Comparison of ENCODE assay signal across 9 mouse cellular contexts in genomic region chr8:109551663-109552062, GRCm38 (mm10). TPM values are rescaled to one million over a fixed set of nuclear protein-coding genes. Genes with fewer than 3 reads are reported as not detected.
A peak's percentile ranks its signal among the peaks of the same experiment; 100 is the strongest.
DNase-seq lines count a peak whose midpoint lies in the region; ATAC-seq and TF ChIP-seq lines count a peak whose summit lies in the region.
"Had no signal": no experiment of that assay in that cellular context is flagged by ENCODE, and none has a peak within 500 bp of the region (broad histone marks: within the 10 kb centered on the region; RNA-seq: fewer than 3 reads in every experiment).

No protein-coding gene starts in this region.

- no peaks in the 10 kb centered on the region for H3K9me3 ChIP-seq in forebrain, embryonic 10.5 days
- H3K9me3 ChIP-seq in forebrain, embryonic 16.5 days (ENCODE audit: control insufficient read depth, low read length) = no peaks in the 10 kb centered on the region
- no peaks in the 10 kb centered on the region for H3K9me3 ChIP-seq in liver, embryonic 11.5 days (ENCODE audit: control insufficient read depth, low read length)
- no peaks in the 10 kb centered on the region for H3K9me3 ChIP-seq in hindbrain, embryonic 12.5 days (replicated peaks)
- H3K9me3 ChIP-seq: neural tube, embryonic 13.5 days had no signal

- H3K4me1 ChIP-seq in forebrain, embryonic 10.5 days = no peaks in the 10 kb centered on the region
- no peaks in the 10 kb centered on the region for H3K4me1 ChIP-seq in forebrain, embryonic 16.5 days (replicated peaks; ENCODE audit: control insufficient read depth, insufficient read depth, low read length)
- no peaks in the 10 kb centered on the region for H3K4me1 ChIP-seq in liver, adult 2 months (ENCODE audit: control insufficient read depth, insufficient read depth, low read length)
- no peaks in the 10 kb centered on the region for H3K4me1 ChIP-seq in liver, embryonic 11.5 days (replicated peaks; ENCODE audit: control insufficient read depth, insufficient read depth, low read length)
- no peaks in the 10 kb centered on the region for H3K4me1 ChIP-seq in hindbrain, embryonic 12.5 days
- H3K4me1 ChIP-seq: neural tube, embryonic 13.5 days had no signal

- no peak for ATAC-seq in forebrain, embryonic 16.5 days
- no peak for ATAC-seq in liver, embryonic 11.5 days (replicated peaks; ENCODE audit: low FRiP score)
- no peak for ATAC-seq in hindbrain, embryonic 12.5 days (ENCODE audit: low FRiP score)

- H3K4me2 ChIP-seq in forebrain, embryonic 16.5 days (ENCODE audit: low read length) = no peak overlapping the region
- no peak overlapping the region for H3K4me2 ChIP-seq in liver, embryonic 11.5 days
- no peak overlapping the region for H3K4me2 ChIP-seq in hindbrain, embryonic 12.5 days (replicated peaks)
- H3K4me2 ChIP-seq: neural tube, embryonic 13.5 days had no signal

- no peaks in the 10 kb centered on the region for H3K79me2 ChIP-seq in liver, adult 2 months (ENCODE audit: control insufficient read depth, insufficient read depth, low read length)

- no peak overlapping the region for H3K4me3 ChIP-seq in forebrain, embryonic 10.5 days
- no peak overlapping the region for H3K4me3 ChIP-seq in forebrain, embryonic 16.5 days (replicated peaks; ENCODE audit: low read length)
- H3K4me3 ChIP-seq in liver, adult 2 months (ENCODE audit: insufficient read depth, low read depth, low read length) = no peak overlapping the region
- no peak overlapping the region for H3K4me3 ChIP-seq in liver, embryonic 11.5 days (ENCODE audit: low read depth, low read length)
- no peak overlapping the region for H3K4me3 ChIP-seq in hindbrain, embryonic 12.5 days
- H3K4me3 ChIP-seq: neural tube, embryonic 13.5 days had no signal

- peak; percentile 70 for TF ChIP-seq CTCF in liver, adult 2 months (IDR thresholded peaks at IDR 0.05; ENCODE audit: low read depth, low read length)

- intact Hi-C loops in left cerebral cortex, postnatal 36 days (cut with DNase I) = no loop called here

- H3K36me3 ChIP-seq in forebrain, embryonic 10.5 days (replicated peaks) = peaks cover 100% of the 10 kb centered on the region
- H3K36me3 ChIP-seq in forebrain, embryonic 16.5 days (ENCODE audit: control insufficient read depth, insufficient read depth) = peaks cover 80% of the 10 kb centered on the region
- H3K36me3 ChIP-seq in liver, adult 2 months (ENCODE audit: control insufficient read depth, insufficient read depth, low read length) = peaks cover 36% of the 10 kb centered on the region
- peaks cover 74% of the 10 kb centered on the region for H3K36me3 ChIP-seq in liver, embryonic 11.5 days (ENCODE audit: control insufficient read depth, insufficient read depth, low read length)
- H3K36me3 ChIP-seq in hindbrain, embryonic 12.5 days = peaks cover 99% of the 10 kb centered on the region

- no peak overlapping the region for H3K27ac ChIP-seq in forebrain, embryonic 10.5 days
- no peak overlapping the region for H3K27ac ChIP-seq in forebrain, embryonic 16.5 days (ENCODE audit: low read length)
- H3K27ac ChIP-seq in liver, adult 2 months (replicated peaks; ENCODE audit: insufficient read depth, low read depth, low read length) = no peak overlapping the region
- no peak overlapping the region for H3K27ac ChIP-seq in liver, embryonic 11.5 days (ENCODE audit: low read depth, low read length)
- H3K27ac ChIP-seq in hindbrain, embryonic 12.5 days = no peak overlapping the region
- H3K27ac ChIP-seq: neural tube, embryonic 13.5 days had no signal

- no peak for TF ChIP-seq POLR2A in liver, adult 2 months (IDR thresholded peaks at IDR 0.05; ENCODE audit: extremely low read depth, insufficient read depth, low read length)

- H3K27me3 ChIP-seq in forebrain, embryonic 10.5 days (ENCODE audit: poor library complexity, severe bottlenecking) = no peaks in the 10 kb centered on the region
- no peaks in the 10 kb centered on the region for H3K27me3 ChIP-seq in forebrain, embryonic 16.5 days (replicated peaks; ENCODE audit: control insufficient read depth, insufficient read depth, low read length)
- no peaks in the 10 kb centered on the region for H3K27me3 ChIP-seq in liver, adult 2 months (ENCODE audit: control insufficient read depth, insufficient read depth, low read length)
- H3K27me3 ChIP-seq in liver, embryonic 11.5 days (replicated peaks; ENCODE audit: control insufficient read depth, insufficient read depth, low read length) = no peaks in the 10 kb centered on the region
- H3K27me3 ChIP-seq in hindbrain, embryonic 12.5 days = no peaks in the 10 kb centered on the region
- H3K27me3 ChIP-seq: neural tube, embryonic 13.5 days had no signal

- DNase-seq in forebrain, embryonic 10.5 days (ENCODE audit: extremely low spot score, low spot score) = peak; percentile 25
- DNase-seq in liver, adult 2 months (ENCODE audit: extremely low read depth, low read depth, low spot score) = no peak
- DNase-seq in liver, embryonic 11.5 days (ENCODE audit: low spot score) = no peak
- peak; percentile 16 for DNase-seq in c-Kit-positive CD71-positive TER-119-negative erythroid progenitor cells, embryonic 14.5 days (ENCODE audit: low read depth)
- DNase-seq in naive thymus-derived CD4-positive, alpha-beta T cell, adult 2 months (ENCODE audit: low read depth) = peak; percentile 25
- DNase-seq in left cerebral cortex, postnatal 36 days (ENCODE audit: low spot score in 2 of 2) = no peak

- WGBS in forebrain, embryonic 10.5 days = 48% methylated on average over 3 of the region's 3 CpGs
- WGBS in forebrain, embryonic 16.5 days = 37% methylated on average over 3 of the region's 3 CpGs
- 54% methylated on average over 3 of the region's 3 CpGs for WGBS in liver, adult 2 months
- WGBS in liver, embryonic 11.5 days = 48% methylated on average over 3 of the region's 3 CpGs
- 44% methylated on average over 3 of the region's 3 CpGs for WGBS in hindbrain, embryonic 12.5 days

- H3K9ac ChIP-seq in forebrain, embryonic 16.5 days (replicated peaks; ENCODE audit: low read depth, low read length) = no peak overlapping the region
- H3K9ac ChIP-seq in liver, adult 2 months (ENCODE audit: low read depth, low read length) = no peak overlapping the region
- no peak overlapping the region for H3K9ac ChIP-seq in liver, embryonic 11.5 days (ENCODE audit: low read depth, low read length)
- no peak overlapping the region for H3K9ac ChIP-seq in hindbrain, embryonic 12.5 days
- H3K9ac ChIP-seq: neural tube, embryonic 13.5 days had no signal

RNA-seq across cellular contexts. Expression of gene Dhx38, which starts 14.0 kb away (rescaled TPM):
- 37.2 and 38.9 TPM in 2 replicates for polyA plus RNA-seq in forebrain, embryonic 10.5 days (2016; fragmentation: Nextera tagmentation; extraction: Ambion mirVana)
- polyA plus RNA-seq in forebrain, embryonic 16.5 days (2015; fragmentation: Nextera tagmentation; extraction: Ambion mirVana) = 25.1 and 25.8 TPM in 2 replicates
- total RNA-seq in liver, adult 2 months (2014; rRNA removed) = 6.9 and 8.7 TPM in 2 replicates
- polyA plus RNA-seq in liver, adult 2 months (2012; rRNA removed) = 8.3 and 10.2 TPM in 2 replicates
- 25.1 and 29.0 TPM in 2 replicates for polyA plus RNA-seq in liver, embryonic 11.5 days (2014; fragmentation: Nextera tagmentation; extraction: Ambion mirVana)
- total RNA-seq in left cerebral cortex, postnatal 36 days (2021) = 10 to 100 TPM; 29.8 to 30.6 TPM
- polyA plus RNA-seq in hindbrain, embryonic 12.5 days (2016; fragmentation: Nextera tagmentation; extraction: Ambion mirVana) = 28.8 and 29.4 TPM in 2 replicates

RNA-seq across cellular contexts. Expression of gene Txnl4b, which starts 14.0 kb away (rescaled TPM):
- 25.7 and 27.4 TPM in 2 replicates for polyA plus RNA-seq in forebrain, embryonic 10.5 days (2016; fragmentation: Nextera tagmentation; extraction: Ambion mirVana)
- 30.8 and 31.5 TPM in 2 replicates for polyA plus RNA-seq in forebrain, embryonic 16.5 days (2015; fragmentation: Nextera tagmentation; extraction: Ambion mirVana)
- total RNA-seq in liver, adult 2 months (2014; rRNA removed) = 9.7 and 9.9 TPM in 2 replicates
- 5.3 and 6.6 TPM in 2 replicates for polyA plus RNA-seq in liver, adult 2 months (2012; rRNA removed)
- 21.4 and 23.6 TPM in 2 replicates for polyA plus RNA-seq in liver, embryonic 11.5 days (2014; fragmentation: Nextera tagmentation; extraction: Ambion mirVana)
- 10 to 100 TPM; 14.0 to 16.6 TPM for total RNA-seq in left cerebral cortex, postnatal 36 days (2021)
- polyA plus RNA-seq in hindbrain, embryonic 12.5 days (2016; fragmentation: Nextera tagmentation; extraction: Ambion mirVana) = 24.9 and 25.8 TPM in 2 replicates

RNA-seq across cellular contexts. Expression of gene Hp, which starts 27.3 kb away (rescaled TPM):
- polyA plus RNA-seq in forebrain, embryonic 10.5 days (2016; fragmentation: Nextera tagmentation; extraction: Ambion mirVana) = 0.93 and 1.0 TPM in 2 replicates
- 0.20 and 0.30 TPM in 2 replicates for polyA plus RNA-seq in forebrain, embryonic 16.5 days (2015; fragmentation: Nextera tagmentation; extraction: Ambion mirVana)
- total RNA-seq in liver, adult 2 months (2014; rRNA removed) = 2,096 and 2,327 TPM in 2 replicates
- 2,417 and 2,600 TPM in 2 replicates for polyA plus RNA-seq in liver, adult 2 months (2012; rRNA removed)
- polyA plus RNA-seq in liver, embryonic 11.5 days (2014; fragmentation: Nextera tagmentation; extraction: Ambion mirVana) = 11.5 and 11.7 TPM in 2 replicates
- not detected for total RNA-seq in left cerebral cortex, postnatal 36 days (2021)
- 0.77 and 1.2 TPM in 2 replicates for polyA plus RNA-seq in hindbrain, embryonic 12.5 days (2016; fragmentation: Nextera tagmentation; extraction: Ambion mirVana)

RNA-seq across cellular contexts. Expression of gene Dhodh, which starts 56.8 kb away (rescaled TPM):
- 55.4 and 58.7 TPM in 2 replicates for polyA plus RNA-seq in forebrain, embryonic 10.5 days (2016; fragmentation: Nextera tagmentation; extraction: Ambion mirVana)
- 35.0 and 35.5 TPM in 2 replicates for polyA plus RNA-seq in forebrain, embryonic 16.5 days (2015; fragmentation: Nextera tagmentation; extraction: Ambion mirVana)
- 7.5 and 10.9 TPM in 2 replicates for total RNA-seq in liver, adult 2 months (2014; rRNA removed)
- 12.0 and 14.0 TPM in 2 replicates for polyA plus RNA-seq in liver, adult 2 months (2012; rRNA removed)
- polyA plus RNA-seq in liver, embryonic 11.5 days (2014; fragmentation: Nextera tagmentation; extraction: Ambion mirVana) = 58.3 and 64.8 TPM in 2 replicates
- total RNA-seq in left cerebral cortex, postnatal 36 days (2021) = 10 to 100 TPM; 18.1 to 19.3 TPM
- polyA plus RNA-seq in hindbrain, embryonic 12.5 days (2016; fragmentation: Nextera tagmentation; extraction: Ambion mirVana) = 36.5 and 38.8 TPM in 2 replicates

RNA-seq across cellular contexts. Expression of gene Pmfbp1, which starts 57.8 kb away (rescaled TPM):
- polyA plus RNA-seq in forebrain, embryonic 10.5 days (2016; fragmentation: Nextera tagmentation; extraction: Ambion mirVana) = 0.09 TPM in 2 replicates
- polyA plus RNA-seq in forebrain, embryonic 16.5 days (2015; fragmentation: Nextera tagmentation; extraction: Ambion mirVana) = 0.06 and 0.18 TPM in 2 replicates
- total RNA-seq in liver, adult 2 months (2014; rRNA removed) = not detected in 2 replicates
- 0.02 TPM in 1 of 2 replicates, not detected in the other for polyA plus RNA-seq in liver, adult 2 months (2012; rRNA removed)
- polyA plus RNA-seq in liver, embryonic 11.5 days (2014; fragmentation: Nextera tagmentation; extraction: Ambion mirVana) = not detected in 2 replicates
- under 1 TPM; 0.27 to 0.29 TPM for total RNA-seq in left cerebral cortex, postnatal 36 days (2021)
- 2.9 and 3.3 TPM in 2 replicates for polyA plus RNA-seq in hindbrain, embryonic 12.5 days (2016; fragmentation: Nextera tagmentation; extraction: Ambion mirVana)

Comparison
In these comparisons a context has a peak if more than half of its experiments do, and no peak if none do; other contexts are left out.
1. RNA of gene Hp, which starts 27.3 kb away (polyA plus RNA-seq): 2,417 to 2,600 TPM in liver, adult 2 months; 11.5 to 11.7 TPM in liver, embryonic 11.5 days, 0.93 to 1.0 TPM in forebrain, embryonic 10.5 days, 0.77 to 1.2 TPM in hindbrain, embryonic 12.5 days and 0.20 to 0.30 TPM in forebrain, embryonic 16.5 days; every median in the first group is over 100 times any median in the second.
2. DNase-seq: peak in forebrain, embryonic 10.5 days (single experiment), c-Kit-positive CD71-positive TER-119-negative erythroid progenitor cells, embryonic 14.5 days (single experiment) and naive thymus-derived CD4-positive, alpha-beta T cell, adult 2 months (single experiment); none in liver, adult 2 months (single experiment), liver, embryonic 11.5 days (single experiment) and left cerebral cortex, postnatal 36 days (0 of 2).